Mouse (Mus musculus): ENCODE measurements around the gene Gabrb3.
A peak's percentile ranks its signal among the peaks of the same experiment; 100 is the strongest.

The Gabrb3 gene

GRCm38 (mm10) chr7:57529954-57530353 is 110.5 kb downstream of the Gabrb3 start:
- no peak for DNase-seq (ENCODE audit: low read depth, low spot score)

- no peak for DNase-seq (ENCODE audit: low read depth, low spot score)
These were observed 113.2 kb downstream of the Gabrb3 start for GRCm38 (mm10) chr7:57532676-57533075.

- DNase-seq (ENCODE audit: low read depth, low spot score) = peak; percentile 3
These were observed 119.1 kb downstream of the Gabrb3 start for GRCm38 (mm10) chr7:57538565-57538964.

- no peak for DNase-seq (ENCODE audit: low read depth, low spot score)
These were observed 141.4 kb downstream of the Gabrb3 start for GRCm38 (mm10) chr7:57560732-57561436.

GRCm38 (mm10) chr7:57564403-57564802 is 144.9 kb downstream of the Gabrb3 start:
- no peak for DNase-seq (ENCODE audit: low read depth, low spot score)

GRCm38 (mm10) chr7:57590451-57591248 is 171.2 kb downstream of the Gabrb3 start:
- no peak for DNase-seq (ENCODE audit: low read depth, low spot score)

GRCm38 (mm10) chr7:57591249-57591577 is 171.7 kb downstream of the Gabrb3 start:
- no peak for DNase-seq (ENCODE audit: low read depth, low spot score)

GRCm38 (mm10) chr7:57591578-57592431 is 172.3 kb downstream of the Gabrb3 start:
- DNase-seq (ENCODE audit: low read depth, low spot score) = no peak

- no peak for DNase-seq (ENCODE audit: low read depth, low spot score)
These were observed 177.8 kb downstream of the Gabrb3 start for GRCm38 (mm10) chr7:57597341-57597740.

- DNase-seq (ENCODE audit: low read depth, low spot score) = no peak
These were observed 199.2 kb downstream of the Gabrb3 start for GRCm38 (mm10) chr7:57618697-57619096.

GRCm38 (mm10) chr7:57620036-57620435 is 200.5 kb downstream of the Gabrb3 start:
- no peak for DNase-seq (ENCODE audit: low read depth, low spot score)

GRCm38 (mm10) chr7:57623718-57624117 is 204.2 kb downstream of the Gabrb3 start:
- no peak for DNase-seq (ENCODE audit: low read depth, low spot score)

- DNase-seq (ENCODE audit: low read depth, low spot score) = no peak
These were observed 215.5 kb downstream of the Gabrb3 start for GRCm38 (mm10) chr7:57635026-57635425.

GRCm38 (mm10) chr7:57635687-57636086 is 216.2 kb downstream of the Gabrb3 start:
- DNase-seq (ENCODE audit: low read depth, low spot score) = no peak

- DNase-seq (ENCODE audit: low read depth, low spot score) = no peak
These were observed 221.3 kb downstream of the Gabrb3 start for GRCm38 (mm10) chr7:57640796-57641195.

GRCm38 (mm10) chr7:57647345-57647744 is 227.9 kb downstream of the Gabrb3 start:
- no peak for DNase-seq (ENCODE audit: low read depth, low spot score)

GRCm38 (mm10) chr7:57648136-57648755 is 228.8 kb downstream of the Gabrb3 start:
- no peak for DNase-seq (ENCODE audit: low read depth, low spot score)

- no peak for DNase-seq (ENCODE audit: low read depth, low spot score)
These were observed 257.9 kb downstream of the Gabrb3 start for GRCm38 (mm10) chr7:57677352-57677751.

- no peak for DNase-seq (ENCODE audit: low read depth, low spot score)
These were observed 270.3 kb downstream of the Gabrb3 start for GRCm38 (mm10) chr7:57689836-57690235.

- no peak for DNase-seq (ENCODE audit: low read depth, low spot score)
These were observed 280.9 kb downstream of the Gabrb3 start for GRCm38 (mm10) chr7:57700370-57700769.

- no peak for DNase-seq (ENCODE audit: low read depth, low spot score)
These were observed 281.6 kb downstream of the Gabrb3 start for GRCm38 (mm10) chr7:57701046-57701445.

- DNase-seq (ENCODE audit: low read depth, low spot score) = no peak
These were observed 284.1 kb downstream of the Gabrb3 start for GRCm38 (mm10) chr7:57703580-57703979.

All from A20 (cell line).